Mouse (Mus musculus) hindbrain, embryonic 12.5 days (tissue): ENCODE results near the gene Gm28845. TPM values are rescaled to one million over a fixed set of nuclear protein-coding genes. Genes with fewer than 3 reads are reported as not detected.

Source experiments
- ATAC-seq: fragments of 200-750 bp; cut with Nextera tagmentation; 2 replicates; pipeline ENCODE4 v1.8.0; 2017; ENCODE audit warnings: moderate TSS enrichment; ENCODE audit not compliant: low FRiP score
- H3K27ac ChIP-seq: fragments of 300-500 bp; sonication (generic); 2 replicates; pipeline ENCODE4 v1.5.1; 2016; ENCODE audit warnings: mild to moderate bottlenecking
- H3K27me3 ChIP-seq: fragments of 300-500 bp; sonication (generic); 2 replicates; pipeline ENCODE4 v1.6.1; 2016; ENCODE audit warnings: mild to moderate bottlenecking
- H3K36me3 ChIP-seq: fragments of 300-500 bp; sonication (generic); 2 replicates; pipeline ENCODE4 v1.6.1; 2016; ENCODE audit warnings: mild to moderate bottlenecking
- H3K4me1 ChIP-seq: fragments of 300-500 bp; sonication (generic); 2 replicates; pipeline ENCODE4 v1.6.1; 2016
- H3K4me2 ChIP-seq: fragments of 300-500 bp; sonication (generic); replicated peaks from 2 replicates; pipeline ENCODE4 v1.6.1; 2016; ENCODE audit warnings: mild to moderate bottlenecking
- H3K4me3 ChIP-seq: fragments of 300-500 bp; sonication (generic); 2 replicates; pipeline ENCODE4 v1.5.1; 2016; ENCODE audit warnings: mild to moderate bottlenecking
- H3K9ac ChIP-seq: fragments of 300-500 bp; sonication (generic); 2 replicates; pipeline ENCODE4 v1.6.1; 2016; ENCODE audit warnings: mild to moderate bottlenecking, moderate library complexity
- H3K9me3 ChIP-seq: fragments of 300-500 bp; sonication (generic); replicated peaks from 2 replicates; pipeline ENCODE4 v1.6.1; 2016; ENCODE audit warnings: mild to moderate bottlenecking
- WGBS: fragments of 180-500 bp; shearing (Covaris S2); methylation state at CpG from one replicate; pipeline ENCODE4 v1.1.7; 2016; 5-methylcytosine and 5-hydroxymethylcytosine counted together
- polyA plus RNA-seq: library from polyadenylated mRNA; unstranded; fragments of >200 nt; fragmentation: Nextera tagmentation; extraction: Ambion mirVana; gene quantifications from 2 replicates; pipeline ENCODE4 v1.2.1, GENCODE M21; 2016

The Gm28845 gene
- not detected in 2 replicates for polyA plus RNA-seq

DNA sequence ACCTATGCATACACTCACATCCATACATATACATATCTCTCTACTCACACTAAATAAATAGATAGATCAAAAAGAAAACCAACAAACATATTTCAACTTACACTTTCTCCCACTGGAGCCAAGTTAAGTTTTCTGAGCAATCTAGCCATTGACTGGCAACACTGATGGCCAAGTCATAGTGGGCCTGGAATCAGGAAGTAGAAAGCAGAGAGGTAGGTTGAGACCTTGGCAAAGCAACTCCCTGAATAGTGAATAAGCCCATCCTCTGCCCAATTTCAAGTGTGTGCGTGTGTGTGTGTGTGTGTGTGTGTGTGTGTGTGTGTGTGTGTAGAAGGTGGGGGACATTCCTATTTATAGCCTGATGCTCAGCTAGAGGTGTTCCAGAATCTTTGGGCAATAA lies at the start of gene Gm28845:
Gene Gm28845 (minus strand): TSS at position 121 of the 400 bp plus-strand sequence.
- Histone ChIP-seq H3K4me1 (no peaks in the 10 kb centered on the region), H3K4me2 (no peak within 1 kb of the TSS), H3K9me3 (no peaks in the 10 kb centered on the region), H3K36me3 (no peaks in the 10 kb centered on the region), H3K27ac (no peak within 1 kb of the TSS), H3K4me3 (no peak within 1 kb of the TSS), H3K9ac (no peak within 1 kb of the TSS), H3K27me3 (no peaks in the 10 kb centered on the region)
- whole genome bisulfite sequencing: 89% methylated on average over 1 of the region's 1 CpGs
- ATAC-seq: no peak

DNA sequence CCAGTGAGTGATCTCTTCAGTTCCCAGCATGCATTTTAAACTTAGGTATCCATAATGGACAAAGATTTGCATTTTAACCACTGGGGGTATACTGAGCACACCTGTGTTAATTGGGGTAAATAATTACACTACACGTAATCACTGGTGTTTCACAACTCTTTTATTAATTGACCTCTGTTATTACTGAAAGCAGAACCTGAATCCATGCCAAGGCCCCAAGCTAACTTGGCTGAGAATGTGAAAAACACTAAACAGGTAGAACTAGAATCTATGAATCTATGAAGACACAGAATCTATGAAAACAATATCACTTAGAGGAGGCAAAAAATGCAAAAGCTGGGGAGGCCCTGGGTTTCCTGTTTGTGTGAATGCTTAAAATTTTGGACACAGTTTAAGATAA lies 48.1 kb upstream of the Gm28845 start:
- Histone ChIP-seq H3K9me3 (no peaks in the 10 kb centered on the region), H3K4me3 (no peak overlapping the region), H3K36me3 (peaks cover 96% of the 10 kb centered on the region), H3K4me1 (peaks cover 2% of the 10 kb centered on the region; the same call in 1 of the 2 replicates), H3K27me3 (no peaks in the 10 kb centered on the region), H3K4me2 (no peak overlapping the region), H3K27ac (no peak overlapping the region), H3K9ac (no peak overlapping the region)
- ATAC-seq: no peak
- 96% methylated on average over 1 of the region's 1 CpGs for WGBS

DNA sequence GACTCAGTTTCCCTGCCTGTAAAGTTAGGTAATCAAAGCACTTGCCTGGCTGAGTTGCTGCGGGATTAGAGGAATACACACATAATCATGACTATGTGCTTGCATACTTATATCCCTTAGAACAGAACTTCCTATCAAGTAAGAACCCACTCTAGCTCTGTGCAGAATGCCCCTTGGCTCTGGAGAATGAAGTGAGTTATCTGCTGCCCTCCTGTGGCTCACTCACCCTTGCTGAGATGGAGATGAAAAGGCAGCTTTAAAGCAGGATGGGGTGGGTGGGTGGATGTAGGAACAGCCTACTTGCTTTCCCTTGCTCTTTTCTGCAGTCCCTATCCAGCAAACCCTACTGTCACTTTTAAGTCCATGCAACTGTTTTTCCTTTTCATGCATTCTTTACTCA lies 42.9 kb upstream of the Gm28845 start:
- H3K27ac ChIP-seq: no peak overlapping the region
- H3K9ac ChIP-seq: no peak overlapping the region
- H3K9me3 ChIP-seq: no peaks in the 10 kb centered on the region
- no peaks in the 10 kb centered on the region for H3K4me1 ChIP-seq
- no peak for ATAC-seq
- H3K36me3 ChIP-seq: peaks cover 90% of the 10 kb centered on the region
- H3K4me3 ChIP-seq: no peak overlapping the region
- H3K4me2 ChIP-seq: no peak overlapping the region
- H3K27me3 ChIP-seq: no peaks in the 10 kb centered on the region
- WGBS: 96% methylated on average over 1 of the region's 1 CpGs

DNA sequence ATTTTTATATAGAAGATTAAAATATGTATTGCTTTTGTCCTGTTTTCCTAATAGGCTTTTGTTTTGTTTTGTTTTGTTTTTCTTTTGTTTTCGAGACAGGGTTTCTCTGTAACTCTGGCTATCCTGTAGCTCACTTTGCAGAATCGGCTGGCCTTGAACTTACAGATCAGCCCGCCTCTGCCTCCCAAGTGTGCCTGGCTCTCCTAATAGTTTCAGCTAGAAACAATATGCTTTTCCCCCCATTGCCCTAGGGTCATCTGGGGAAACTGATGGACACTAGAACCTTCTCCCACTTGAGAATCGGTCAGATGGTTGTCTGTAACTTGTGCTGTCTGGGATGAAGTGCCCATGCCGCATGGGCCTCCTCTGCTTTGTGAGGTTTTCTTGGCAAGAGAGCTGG lies 36.8 kb upstream of the Gm28845 start:
- Histone ChIP-seq H3K27me3 (no peaks in the 10 kb centered on the region), H3K27ac (no peak overlapping the region), H3K36me3 (peaks cover 39% of the 10 kb centered on the region), H3K4me3 (no peak overlapping the region), H3K4me1 (no peaks in the 10 kb centered on the region), H3K9ac (no peak overlapping the region), H3K9me3 (no peaks in the 10 kb centered on the region), H3K4me2 (no peak overlapping the region)
- no peak for ATAC-seq
- 92% methylated on average over 5 of the region's 5 CpGs for WGBS

DNA sequence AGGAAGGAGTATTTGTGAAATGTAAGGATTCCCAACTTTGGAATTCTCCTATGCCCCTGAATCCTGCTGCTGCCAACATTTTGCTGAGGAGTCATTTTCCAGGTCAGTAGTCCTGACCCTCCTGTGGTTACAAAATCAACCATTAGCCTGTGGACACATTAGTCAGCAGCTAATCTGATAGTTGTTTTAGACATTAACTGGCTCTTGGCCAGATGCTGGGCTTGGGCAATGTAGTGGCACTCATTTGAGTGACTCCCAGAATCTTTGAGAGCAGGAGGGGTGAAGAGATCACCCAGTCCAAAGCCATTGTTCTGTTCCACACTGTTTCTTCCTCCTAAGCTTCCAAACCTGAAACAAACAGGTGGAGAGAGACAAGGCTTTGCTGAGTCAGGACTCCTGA lies 35.5 kb upstream of the Gm28845 start:
- Histone ChIP-seq H3K4me1 (no peaks in the 10 kb centered on the region), H3K27me3 (no peaks in the 10 kb centered on the region)
- ATAC-seq: no peak

DNA sequence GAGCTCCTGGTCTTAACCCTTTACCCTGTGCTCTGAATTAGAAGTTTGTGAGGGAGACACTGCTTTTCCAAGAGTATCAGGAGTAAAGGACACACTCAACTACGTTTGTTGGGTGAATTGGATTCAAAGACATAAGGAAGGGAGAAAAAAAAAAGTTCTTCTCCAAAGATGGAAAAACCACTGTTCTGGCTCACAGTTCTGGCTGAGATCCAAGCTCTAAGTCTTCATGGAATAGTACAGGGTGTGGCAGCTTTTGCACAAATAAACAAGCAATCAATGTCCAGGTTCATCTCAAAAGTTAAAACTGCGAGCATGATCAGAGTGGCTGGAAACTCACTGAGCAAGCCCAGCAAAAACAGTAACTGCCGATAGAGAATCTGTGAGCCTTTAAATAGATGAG lies 28.6 kb upstream of the Gm28845 start:
- no peak for ATAC-seq
- 79% methylated on average over 3 of the region's 3 CpGs for WGBS
- Histone ChIP-seq H3K4me3 (no peak overlapping the region), H3K27ac (no peak overlapping the region), H3K9me3 (no peaks in the 10 kb centered on the region), H3K4me1 (no peaks in the 10 kb centered on the region), H3K27me3 (no peaks in the 10 kb centered on the region), H3K4me2 (no peak overlapping the region), H3K9ac (no peak overlapping the region), H3K36me3 (no peaks in the 10 kb centered on the region)

More for the DNA sequence above, 35.5 kb upstream of the Gm28845 start:
- no peaks in the 10 kb centered on the region for H3K9me3 ChIP-seq
- no peak overlapping the region for H3K4me3 ChIP-seq
- H3K9ac ChIP-seq: no peak overlapping the region
- no peak overlapping the region for H3K27ac ChIP-seq
- H3K36me3 ChIP-seq: peaks cover 26% of the 10 kb centered on the region
- no peak overlapping the region for H3K4me2 ChIP-seq

DNA sequence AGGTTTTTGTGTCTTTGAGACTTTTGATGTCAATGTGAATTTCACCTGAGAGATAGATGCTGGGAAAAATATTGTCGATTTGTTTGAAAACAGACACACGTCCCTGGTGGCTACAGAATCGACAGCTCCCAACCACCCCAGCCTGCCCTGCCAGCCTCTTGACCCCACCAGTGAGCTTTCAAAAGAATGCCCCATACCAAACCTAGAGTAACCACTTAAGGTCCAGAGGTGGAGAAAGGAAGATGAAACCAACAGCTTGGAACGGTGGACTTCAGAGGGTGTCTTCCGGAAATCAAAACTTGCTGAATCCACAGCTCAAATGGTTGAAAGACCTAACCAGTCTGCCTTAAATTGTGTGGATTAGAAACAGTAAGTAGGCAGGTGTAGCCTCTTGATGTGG lies 28.0 kb upstream of the Gm28845 start:
- WGBS: 94% methylated on average over 5 of the region's 5 CpGs
- ATAC-seq: no peak
- Histone ChIP-seq H3K4me2 (no peak overlapping the region), H3K36me3 (no peaks in the 10 kb centered on the region), H3K27ac (no peak overlapping the region), H3K4me1 (no peaks in the 10 kb centered on the region), H3K9me3 (no peaks in the 10 kb centered on the region), H3K9ac (no peak overlapping the region), H3K4me3 (no peak overlapping the region), H3K27me3 (no peaks in the 10 kb centered on the region)

DNA sequence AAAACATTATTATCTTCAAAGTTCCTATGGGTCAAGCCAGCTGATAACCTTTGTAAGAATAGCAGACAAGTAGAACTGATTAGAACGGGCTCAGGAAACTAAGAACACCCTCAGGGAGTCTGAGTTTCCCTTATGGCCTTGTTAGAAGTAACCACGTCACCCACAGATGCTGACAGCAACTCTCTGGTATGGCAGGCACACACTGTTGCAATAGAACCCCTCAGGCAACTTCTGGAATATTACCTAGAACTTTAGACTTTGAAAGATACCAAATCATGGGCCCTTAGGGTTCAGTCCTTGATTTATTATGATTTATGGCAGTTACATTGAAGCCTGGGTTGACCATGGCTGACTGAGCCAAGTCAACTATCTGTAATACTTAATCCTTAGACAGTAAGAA lies 27.2 kb upstream of the Gm28845 start:
- H3K27me3 ChIP-seq: no peaks in the 10 kb centered on the region
- H3K9ac ChIP-seq: no peak overlapping the region
- H3K36me3 ChIP-seq: no peaks in the 10 kb centered on the region
- H3K4me3 ChIP-seq: no peak overlapping the region
- WGBS: 63% methylated on average over 2 of the region's 2 CpGs
- ATAC-seq: no peak
- no peak overlapping the region for H3K27ac ChIP-seq
- no peak overlapping the region for H3K4me2 ChIP-seq
- no peaks in the 10 kb centered on the region for H3K9me3 ChIP-seq
- H3K4me1 ChIP-seq: no peaks in the 10 kb centered on the region

DNA sequence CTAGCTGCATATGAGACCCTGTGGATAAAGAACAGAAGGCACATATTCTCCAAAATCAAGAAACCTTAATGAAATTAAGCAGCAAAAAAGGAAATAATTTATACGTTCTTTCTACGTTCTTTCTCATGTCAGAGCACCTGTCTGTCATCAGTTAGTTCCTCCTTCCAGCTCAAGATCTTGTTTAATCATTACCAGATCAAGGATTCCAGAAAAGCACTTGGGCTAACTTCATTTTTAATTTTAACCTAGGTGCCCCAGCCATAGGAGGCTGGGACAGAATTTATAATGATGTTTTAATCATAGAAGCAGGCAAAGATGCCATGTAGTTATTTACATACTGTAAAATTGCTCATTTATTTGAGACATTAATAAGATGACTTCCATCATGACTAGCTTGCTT lies 25.4 kb upstream of the Gm28845 start:
- no peak for ATAC-seq
- WGBS: 94% methylated on average over 2 of the region's 2 CpGs
- no peak overlapping the region for H3K27ac ChIP-seq

DNA sequence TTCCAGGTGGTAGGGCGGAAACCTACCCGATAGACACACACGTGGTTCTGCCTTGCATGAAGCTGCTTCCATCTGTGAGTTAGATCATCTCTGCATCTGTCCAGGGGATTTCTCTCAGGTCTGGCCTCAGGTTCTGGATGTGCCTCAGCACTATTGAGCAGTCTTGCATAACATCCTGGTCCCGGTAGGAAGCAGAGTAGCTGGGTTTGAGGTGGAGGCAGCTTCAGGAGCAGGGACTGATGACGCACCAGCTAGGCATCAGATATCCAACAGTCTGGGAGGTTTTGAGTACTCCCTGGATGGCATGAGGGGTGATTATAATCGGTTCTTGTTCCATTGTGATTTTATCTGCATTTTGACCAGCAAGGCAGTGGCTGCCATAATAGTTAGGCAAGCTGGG lies 18.2 kb upstream of the Gm28845 start:
- H3K4me3 ChIP-seq: no peak overlapping the region
- no peak for ATAC-seq
- H3K9ac ChIP-seq: no peak overlapping the region
- H3K27me3 ChIP-seq: no peaks in the 10 kb centered on the region
- WGBS: 85% methylated on average over 6 of the region's 6 CpGs
- H3K9me3 ChIP-seq: no peaks in the 10 kb centered on the region
- no peaks in the 10 kb centered on the region for H3K36me3 ChIP-seq
- H3K4me1 ChIP-seq: no peaks in the 10 kb centered on the region
- no peak overlapping the region for H3K4me2 ChIP-seq
- H3K27ac ChIP-seq: no peak overlapping the region

More for the DNA sequence above, 25.4 kb upstream of the Gm28845 start:
- no peak overlapping the region for H3K4me2 ChIP-seq
- no peak overlapping the region for H3K4me3 ChIP-seq
- H3K9me3 ChIP-seq: no peaks in the 10 kb centered on the region
- no peak overlapping the region for H3K9ac ChIP-seq
- H3K27me3 ChIP-seq: no peaks in the 10 kb centered on the region
- H3K4me1 ChIP-seq: no peaks in the 10 kb centered on the region
- H3K36me3 ChIP-seq: no peaks in the 10 kb centered on the region

DNA sequence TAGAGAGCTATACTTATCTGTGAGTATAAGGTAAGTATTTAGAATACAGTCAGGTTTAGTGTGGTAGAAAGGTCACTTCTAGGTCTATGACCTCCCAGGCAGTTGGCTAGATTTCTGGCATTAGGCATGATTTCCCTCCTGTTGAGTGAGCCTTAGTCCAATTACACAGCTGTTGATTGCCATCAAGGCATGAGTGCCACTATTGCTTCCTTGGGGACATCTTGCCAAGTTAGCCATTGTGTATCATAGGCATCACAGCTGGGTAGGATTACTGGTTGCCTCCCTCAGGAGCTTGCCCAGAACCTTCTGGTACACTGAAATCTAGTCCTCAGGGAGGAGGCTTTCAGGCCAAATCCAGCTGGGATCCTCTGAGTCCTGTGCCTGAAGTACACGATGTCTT lies 13.5 kb upstream of the Gm28845 start:
- no peak overlapping the region for H3K27ac ChIP-seq
- no peaks in the 10 kb centered on the region for H3K4me1 ChIP-seq
- no peaks in the 10 kb centered on the region for H3K9me3 ChIP-seq
- no peaks in the 10 kb centered on the region for H3K27me3 ChIP-seq
- H3K9ac ChIP-seq: no peak overlapping the region
- no peak overlapping the region for H3K4me3 ChIP-seq
- 80% methylated on average over 1 of the region's 1 CpGs for WGBS
- no peak overlapping the region for H3K4me2 ChIP-seq
- no peak for ATAC-seq
- no peaks in the 10 kb centered on the region for H3K36me3 ChIP-seq

DNA sequence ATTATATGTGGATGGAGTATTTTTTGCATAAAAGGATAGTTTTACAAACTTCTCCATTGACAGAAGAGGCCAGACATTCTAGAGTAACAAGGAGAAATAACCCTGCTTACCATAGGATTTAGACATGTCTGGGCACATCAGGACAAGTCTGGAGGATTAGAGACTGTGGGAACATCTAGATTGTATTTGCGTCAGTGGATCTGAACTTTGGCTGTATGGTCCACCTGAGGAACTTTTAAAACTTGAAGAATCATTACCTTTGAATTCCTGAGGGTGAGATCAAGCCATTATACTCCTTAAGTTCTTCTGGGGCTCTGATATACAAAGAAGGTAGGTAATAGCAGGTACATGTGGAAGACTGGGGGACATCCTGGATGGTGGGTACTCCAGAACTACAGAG lies 12.3 kb upstream of the Gm28845 start:
- WGBS: 92% methylated on average over 1 of the region's 1 CpGs
- Histone ChIP-seq H3K4me2 (no peak overlapping the region), H3K4me3 (no peak overlapping the region), H3K27ac (no peak overlapping the region), H3K9ac (no peak overlapping the region), H3K27me3 (no peaks in the 10 kb centered on the region), H3K9me3 (no peaks in the 10 kb centered on the region), H3K4me1 (no peaks in the 10 kb centered on the region), H3K36me3 (no peaks in the 10 kb centered on the region)
- ATAC-seq: no peak

DNA sequence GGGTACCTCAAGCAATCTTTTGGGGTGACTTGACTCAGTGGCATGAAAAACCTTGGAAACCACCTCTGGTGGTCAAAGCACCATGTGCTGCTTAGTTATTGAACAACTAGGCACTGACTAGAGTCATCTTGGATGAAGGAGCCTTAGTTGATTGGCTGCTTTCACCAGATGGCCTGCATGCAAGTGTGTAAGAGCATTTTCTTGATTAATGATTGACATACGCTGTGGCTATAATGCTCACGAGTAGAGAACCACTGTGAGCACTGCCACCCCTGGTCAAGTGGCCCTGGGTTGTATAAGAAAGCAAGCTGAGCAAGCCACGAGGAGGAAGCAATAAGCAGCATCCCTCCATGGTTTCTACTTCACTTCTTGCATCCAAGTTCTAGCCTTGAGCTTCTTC lies 10.9 kb upstream of the Gm28845 start:
- no peaks in the 10 kb centered on the region for H3K9me3 ChIP-seq
- H3K4me3 ChIP-seq: no peak overlapping the region
- H3K9ac ChIP-seq: no peak overlapping the region
- no peak overlapping the region for H3K27ac ChIP-seq
- no peaks in the 10 kb centered on the region for H3K27me3 ChIP-seq
- 79% methylated on average over 3 of the region's 3 CpGs for WGBS
- ATAC-seq: no peak
- H3K36me3 ChIP-seq: no peaks in the 10 kb centered on the region
- H3K4me2 ChIP-seq: no peak overlapping the region
- no peaks in the 10 kb centered on the region for H3K4me1 ChIP-seq
